Mouse (Mus musculus) layer of hippocampus, postnatal 14 days (tissue): ENCODE measurements around the gene 1700020L24Rik. TPM values are rescaled to one million over a fixed set of nuclear protein-coding genes. Genes with fewer than 3 reads are reported as not detected.
A peak's percentile ranks its signal among the peaks of the same experiment; 100 is the strongest.

Experiments used
- DNase-seq, 2 experiments: peaks; one replicate each; pipeline ENCODE4 v3.0.0; 2021 to 2022; ENCODE audit warnings: low spot score in 2 of 2, mixed read lengths in 1 of 2
- total RNA-seq, 2 experiments: library from RNA; stranded (reverse); gene quantifications; 2 replicates each; pipeline ENCODE4 v1.2.3; 2021

1700020L24Rik gene
- total RNA-seq, 2 experiments from 2014 or later, result not detected

DNA sequence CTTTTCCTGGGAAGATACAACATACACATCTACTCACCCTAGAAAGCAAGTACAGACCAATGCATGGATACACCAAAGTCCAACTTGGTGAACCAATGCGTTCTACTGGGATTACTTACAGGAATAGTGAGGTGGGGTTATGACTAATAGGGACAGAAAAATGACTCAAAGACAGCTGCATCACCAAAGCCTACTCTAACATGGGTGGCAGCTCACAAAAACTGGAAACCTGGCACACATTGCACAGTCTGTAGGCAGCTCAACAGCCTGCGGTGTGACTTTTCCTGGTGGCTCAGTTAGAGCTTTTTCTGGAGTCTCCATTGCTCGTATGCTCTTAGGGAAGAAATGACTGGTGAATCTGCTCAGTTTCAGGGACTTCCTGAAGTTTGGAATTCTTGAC lies 31.3 kb downstream of the 1700020L24Rik start:
- DNase-seq, result no peak

- no peak for DNase-seq
These were observed 34.3 kb downstream of the 1700020L24Rik start for GRCm38 (mm10) chr11:83471766-83472165.

GRCm38 (mm10) chr11:83472324-83473234 lies 35.1 kb downstream of the 1700020L24Rik start, which contains the start of gene Taf15:
Taf15 (plus strand) TSS chr11:83473086.
- peak; percentile 99 for DNase-seq

- DNase-seq, result no peak
These were observed 35.9 kb downstream of the 1700020L24Rik start for GRCm38 (mm10) chr11:83473235-83474016.

Other genes starting within 250 kb of the 1700020L24Rik start
- gene Slfn3, start 246.3 kb upstream of the 1700020L24Rik start, total RNA-seq, result under 1 TPM; 0.26 to 0.32 TPM
- not detected for gene Slfn14, start 151.0 kb upstream of the 1700020L24Rik start, total RNA-seq
- gene Ap2b1, start 138.7 kb upstream of the 1700020L24Rik start, total RNA-seq, result 100 to 1,000 TPM; 352 to 359 TPM
- 10 to 100 TPM in 1 of 2 experiments, 1 to 10 TPM in 1; 9.2 to 10.7 TPM for gene Pex12, start 135.1 kb upstream of the 1700020L24Rik start, total RNA-seq
- gene Rasl10b, start 28.5 kb upstream of the 1700020L24Rik start, total RNA-seq, result 100 to 1,000 TPM; 219 to 224 TPM
- 1 to 10 TPM in 1 of 2 experiments, under 1 TPM in 1; 0.29 to 1.0 TPM for gene Gas2l2, start 8.2 kb upstream of the 1700020L24Rik start, total RNA-seq
- gene Mmp28, start 25.4 kb downstream of the 1700020L24Rik start, total RNA-seq, result 1 to 10 TPM; 3.2 to 3.3 TPM
- gene Taf15, start 35.4 kb downstream of the 1700020L24Rik start, total RNA-seq, result 10 to 100 TPM; 64.1 to 65.9 TPM
- gene Heatr9, start 84.5 kb downstream of the 1700020L24Rik start, total RNA-seq, result not detected
- not detected for gene Ccl5, start 92.8 kb downstream of the 1700020L24Rik start, total RNA-seq
- gene Ccl9, start 141.0 kb downstream of the 1700020L24Rik start, total RNA-seq, result 1 to 10 TPM; 5.6 to 6.8 TPM
- 1 to 10 TPM; 1.2 to 1.5 TPM for gene Ccl6, start 155.4 kb downstream of the 1700020L24Rik start, total RNA-seq
- not detected for gene Rpl9-ps1, start 207.9 kb downstream of the 1700020L24Rik start, total RNA-seq
- gene Ccl3, start 211.7 kb downstream of the 1700020L24Rik start, total RNA-seq, result not detected
- not detected for gene Ccl4, start 224.9 kb downstream of the 1700020L24Rik start, total RNA-seq